Comparison of ENCODE assay signal across 9 mouse cellular contexts in the genomic region with DNA sequence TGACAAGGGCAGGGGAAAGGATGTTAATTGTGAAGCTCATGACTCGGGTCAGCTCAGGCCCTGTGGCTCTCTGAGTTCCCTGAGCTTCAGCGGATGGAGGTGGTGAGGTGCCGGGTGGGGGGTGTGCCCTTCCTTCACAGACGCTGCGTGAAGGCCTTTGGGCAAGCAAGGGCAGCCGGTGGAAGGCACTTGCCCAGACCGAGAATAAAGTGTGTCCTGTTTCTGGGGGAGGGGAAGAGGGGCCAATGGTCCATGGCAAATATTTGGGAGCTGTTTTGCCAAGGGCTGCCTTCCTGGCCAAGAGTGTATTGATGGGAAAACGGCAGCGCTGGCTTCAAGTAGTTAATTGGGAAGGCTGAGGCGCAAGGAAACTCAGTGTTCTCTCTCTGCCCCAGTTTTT. TPM values are rescaled to one million over a fixed set of nuclear protein-coding genes. Genes with fewer than 3 reads are reported as not detected.
DNase-seq lines count a peak whose midpoint lies in the region; ATAC-seq lines count a peak whose summit lies in the region.
"Had no signal": no experiment of that assay in that cellular context is flagged by ENCODE, and none has a peak within 500 bp of the region (broad histone marks: within the 10 kb centered on the region; RNA-seq: fewer than 3 reads in every experiment).

No protein-coding gene starts in this region.

- H3K4me1 ChIP-seq in embryonic facial prominence, embryonic 14.5 days (ENCODE audit: control insufficient read depth, insufficient read depth, low read length): no peaks in the 10 kb centered on the region; the same call in 1 of the 2 replicates
- peaks cover 20% of the 10 kb centered on the region for H3K4me1 ChIP-seq in neural tube, embryonic 13.5 days (replicated peaks)

- peak overlapping the region; percentile 19; the same call in 1 of the 2 replicates for H3K27ac ChIP-seq in embryonic facial prominence, embryonic 14.5 days (replicated peaks; ENCODE audit: low read depth, low read length)
- no peak overlapping the region for H3K27ac ChIP-seq in neural tube, embryonic 13.5 days (replicated peaks)

- ATAC-seq in embryonic facial prominence, embryonic 14.5 days (ENCODE audit: low read depth): no peak
- no peak for ATAC-seq in neural tube, embryonic 13.5 days (ENCODE audit: low read depth)
- no peak for ATAC-seq in granulocyte monocyte progenitor cell, adult 5-6 weeks (replicated peaks; ENCODE audit: poor library complexity, severe bottlenecking)

- H3K9me3 ChIP-seq in embryonic facial prominence, embryonic 14.5 days (ENCODE audit: control insufficient read depth, low read length): no peaks in the 10 kb centered on the region
- H3K9me3 ChIP-seq in neural tube, embryonic 13.5 days: no peaks in the 10 kb centered on the region

- peak overlapping the region; percentile 60 for H3K4me3 ChIP-seq in embryonic facial prominence, embryonic 14.5 days (ENCODE audit: low read depth, low read length)
- no peak overlapping the region for H3K4me3 ChIP-seq in neural tube, embryonic 13.5 days

- H3K27me3 ChIP-seq in embryonic facial prominence, embryonic 14.5 days (replicated peaks; ENCODE audit: control insufficient read depth, insufficient read depth, low read length): peaks cover 49% of the 10 kb centered on the region
- peaks cover 87% of the 10 kb centered on the region for H3K27me3 ChIP-seq in neural tube, embryonic 13.5 days

- WGBS in embryonic facial prominence, embryonic 14.5 days: 6% methylated on average over 10 of the region's 10 CpGs
- 2% methylated on average over 10 of the region's 10 CpGs for WGBS in neural tube, embryonic 13.5 days

- peak overlapping the region; percentile 74 for H3K9ac ChIP-seq in embryonic facial prominence, embryonic 14.5 days (ENCODE audit: low read depth, low read length)
- H3K9ac ChIP-seq in neural tube, embryonic 13.5 days: no peak overlapping the region

- peaks cover 10% of the 10 kb centered on the region; the same call in 1 of the 2 replicates for H3K36me3 ChIP-seq in embryonic facial prominence, embryonic 14.5 days (ENCODE audit: control insufficient read depth, insufficient read depth, low read length)
- no peaks in the 10 kb centered on the region for H3K36me3 ChIP-seq in neural tube, embryonic 13.5 days

- DNase-seq in layer of hippocampus, adult 11-12 months (ENCODE audit: low spot score): peak; percentile 43
- no peak for DNase-seq in layer of hippocampus, adult 9-10 months (ENCODE audit: low spot score)
- DNase-seq in embryonic facial prominence, embryonic 14.5 days (ENCODE audit: low spot score): no peak
- peak; percentile 19 to 53 for DNase-seq in layer of hippocampus, adult 18-20 months (ENCODE audit: low spot score in 2 of 2)
- no peak for DNase-seq in adrenal gland, adult 2 months
- no peak for DNase-seq in thymus, postnatal 0 days (ENCODE audit: low spot score)

- peak overlapping the region; percentile 78 for H3K4me2 ChIP-seq in embryonic facial prominence, embryonic 14.5 days (ENCODE audit: low read depth, low read length)
- peak overlapping the region; percentile 71; the same call in 1 of the 2 replicates for H3K4me2 ChIP-seq in neural tube, embryonic 13.5 days

RNA-seq across cellular contexts. Expression of gene Cxcl14, which starts 1.4 kb away (rescaled TPM):
- 126 and 202 TPM in 2 replicates for polyA plus RNA-seq in embryonic facial prominence, embryonic 14.5 days (2014; fragmentation: Nextera tagmentation; extraction: Ambion mirVana)
- 100 to 1,000 TPM; 144 to 150 TPM for total RNA-seq in layer of hippocampus, adult 18-20 months (2021)
- polyA plus RNA-seq in neural tube, embryonic 13.5 days (2015; fragmentation: Nextera tagmentation; extraction: Ambion mirVana): 3.0 and 11.7 TPM in 2 replicates
- 10 to 100 TPM; 49.3 to 65.0 TPM for total RNA-seq in adrenal gland, adult 2 months (2021)
- 55.9 and 59.6 TPM in 2 replicates for polyA plus RNA-seq in adrenal gland, adult 2 months (2012; rRNA removed)
- 0.85 TPM in 1 of 2 replicates, not detected in the other for total RNA-seq in granulocyte monocyte progenitor cell, adult 5-6 weeks (2014; fragmentation: Nextera tagmentation)
- not detected in 2 replicates for total RNA-seq in granulocyte monocyte progenitor cell, adult 5-6 weeks (2017)
- 0.38 and 0.72 TPM in 2 replicates for polyA plus RNA-seq in thymus, postnatal 0 days (2015; fragmentation: Nextera tagmentation; extraction: Ambion mirVana)

RNA-seq across cellular contexts. Expression of gene Neurog1, which starts 42.9 kb away (rescaled TPM):
- 1.7 and 2.2 TPM in 2 replicates for polyA plus RNA-seq in embryonic facial prominence, embryonic 14.5 days (2014; fragmentation: Nextera tagmentation; extraction: Ambion mirVana)
- total RNA-seq in layer of hippocampus, adult 18-20 months (2021): under 1 TPM; 0.17 to 0.58 TPM
- polyA plus RNA-seq in neural tube, embryonic 13.5 days (2015; fragmentation: Nextera tagmentation; extraction: Ambion mirVana): 4.5 and 5.6 TPM in 2 replicates
- total RNA-seq in adrenal gland, adult 2 months (2021): not detected
- polyA plus RNA-seq in adrenal gland, adult 2 months (2012; rRNA removed): not detected in 2 replicates
- not detected in 2 replicates for total RNA-seq in granulocyte monocyte progenitor cell, adult 5-6 weeks (2014; fragmentation: Nextera tagmentation)
- total RNA-seq in granulocyte monocyte progenitor cell, adult 5-6 weeks (2017): not detected in 2 replicates
- 0.12 TPM in 1 of 2 replicates, not detected in the other for polyA plus RNA-seq in thymus, postnatal 0 days (2015; fragmentation: Nextera tagmentation; extraction: Ambion mirVana)
- polyA plus RNA-seq: lung, embryonic 16.5 days had no signal

Comparison
In these comparisons a context has a peak if more than half of its experiments do, and no peak if none do; other contexts are left out.
1. DNase-seq: peak in layer of hippocampus, adult 11-12 months (single experiment) and layer of hippocampus, adult 18-20 months (2 of 2); none in layer of hippocampus, adult 9-10 months (single experiment), embryonic facial prominence, embryonic 14.5 days (single experiment), adrenal gland, adult 2 months (single experiment) and thymus, postnatal 0 days (single experiment).